Mouse (Mus musculus) inflammation-experienced regulatory T-cells, adult 6 months (primary cell): ENCODE measurements around the gene Brinp1. TPM values are rescaled to one million over a fixed set of nuclear protein-coding genes. Genes with fewer than 3 reads are reported as not detected.
"Not testable (repeated sequence)": the region's sequence is repeated elsewhere in the genome, so short reads cannot be mapped to it uniquely, and the experiment has no call there.

Experiments used
- ATAC-seq: one replicate; pipeline ENCODE4 v1.8.0; 2017
- polyA plus RNA-seq, 3 experiments: library from polyadenylated mRNA; unstranded; fragments of 100-300 nt; shearing (Covaris generic); gene quantifications; one replicate each; pipeline ENCODE4 v1.2.1; 2017

The Brinp1 gene
- polyA plus RNA-seq, 3 experiments from 2014 or later: not detected

DNA sequence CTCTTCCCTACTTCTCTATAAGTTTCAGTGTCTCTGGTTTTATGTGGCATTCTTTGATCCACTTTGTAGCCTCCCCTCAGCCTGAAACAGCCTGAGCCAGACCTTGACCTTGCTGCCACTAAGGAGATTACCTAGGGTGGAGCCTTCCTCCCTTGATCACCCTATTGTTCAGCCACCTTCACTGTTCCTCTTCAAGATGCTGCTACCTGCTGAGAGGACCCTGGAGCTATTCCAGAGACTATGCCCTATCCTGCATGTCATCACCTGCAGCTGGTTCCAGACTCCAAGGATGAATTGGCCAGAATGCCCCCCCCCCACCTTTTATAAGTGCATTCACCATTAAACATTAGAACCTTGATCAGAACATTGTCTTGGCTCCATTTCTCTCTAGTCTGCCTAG is 140.2 kb downstream of the Brinp1 start:
- ATAC-seq: not testable (repeated sequence)

DNA sequence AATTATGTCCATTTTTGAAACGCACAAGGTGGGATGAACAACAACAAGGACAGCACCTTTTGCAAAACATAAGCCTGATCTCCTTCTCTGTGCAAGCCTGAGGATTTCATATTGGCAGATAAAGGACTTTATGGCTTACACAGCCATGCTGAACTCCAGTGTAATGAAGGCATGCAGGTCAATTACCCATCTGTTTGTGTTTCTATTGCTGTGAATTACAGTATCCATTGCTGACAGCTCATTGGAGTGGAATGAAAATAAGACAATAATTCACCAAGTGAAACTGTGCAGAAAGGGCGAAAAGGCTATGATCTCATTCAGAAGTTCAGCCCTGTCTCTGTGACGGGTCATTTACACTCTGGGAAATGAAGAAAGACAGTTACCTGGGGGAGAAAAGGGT is 147.7 kb downstream of the Brinp1 start:
- ATAC-seq: no peak

DNA sequence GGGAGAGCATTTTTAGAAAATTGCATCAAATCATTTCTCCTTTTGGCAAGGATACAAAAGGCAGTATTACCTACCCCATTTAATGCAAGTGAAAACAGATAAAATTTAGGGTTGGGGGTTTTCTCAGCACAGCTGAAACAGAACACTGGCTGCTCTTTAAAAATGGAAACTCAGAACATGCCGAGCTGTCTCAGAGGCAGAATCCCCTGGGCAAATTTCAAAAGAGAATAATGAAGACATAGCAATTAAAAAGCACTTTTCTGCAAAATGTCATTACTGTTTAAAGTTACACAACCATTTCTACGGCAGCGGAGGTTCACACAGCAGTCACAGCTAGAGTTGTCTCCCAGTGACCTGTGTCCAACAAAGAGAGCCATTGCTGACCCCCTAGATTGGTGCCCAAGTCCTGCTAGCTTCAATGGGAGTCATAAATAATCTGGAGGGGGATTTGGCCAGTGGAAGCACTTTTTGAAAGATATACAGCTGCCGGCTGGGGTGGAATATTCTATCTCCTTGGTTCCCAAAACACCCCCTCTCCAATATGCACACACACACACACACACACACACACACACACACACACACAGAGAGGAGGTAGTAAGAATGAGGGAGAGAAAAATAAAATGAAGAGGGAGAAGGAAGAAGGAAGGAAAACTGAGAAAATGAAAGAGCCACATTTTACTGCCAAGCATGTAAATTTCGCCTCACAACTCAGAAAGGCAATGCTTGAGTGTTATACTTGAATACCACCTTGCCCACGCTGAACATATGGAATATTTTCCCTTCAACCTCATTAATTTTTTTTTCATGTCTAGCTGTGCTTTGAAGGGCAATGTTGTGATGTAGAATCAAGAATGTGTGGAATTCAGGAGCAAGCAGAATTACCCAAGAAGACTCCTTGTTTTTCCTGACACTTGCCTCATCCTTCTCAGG is 152.0 kb downstream of the Brinp1 start:
- no peak for ATAC-seq

DNA sequence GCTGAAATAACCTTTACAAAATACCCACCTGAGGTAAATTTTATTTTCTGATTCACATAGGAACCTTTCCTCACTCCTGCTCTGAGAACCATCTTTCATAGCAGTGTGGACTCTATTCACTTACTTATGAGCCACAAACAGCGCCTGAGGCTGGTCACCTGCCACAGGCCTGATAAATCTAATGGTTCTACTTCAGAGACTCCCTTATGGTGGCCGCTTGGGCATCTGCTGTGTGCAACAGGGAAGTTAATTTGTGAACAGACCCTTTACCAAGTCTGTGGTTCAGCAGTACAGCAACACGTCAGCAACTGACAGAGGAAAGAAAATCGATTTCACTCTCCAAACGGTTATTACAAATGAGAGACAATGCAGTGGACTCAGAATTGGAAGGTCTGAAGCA is 164.2 kb downstream of the Brinp1 start:
- ATAC-seq: no peak

DNA sequence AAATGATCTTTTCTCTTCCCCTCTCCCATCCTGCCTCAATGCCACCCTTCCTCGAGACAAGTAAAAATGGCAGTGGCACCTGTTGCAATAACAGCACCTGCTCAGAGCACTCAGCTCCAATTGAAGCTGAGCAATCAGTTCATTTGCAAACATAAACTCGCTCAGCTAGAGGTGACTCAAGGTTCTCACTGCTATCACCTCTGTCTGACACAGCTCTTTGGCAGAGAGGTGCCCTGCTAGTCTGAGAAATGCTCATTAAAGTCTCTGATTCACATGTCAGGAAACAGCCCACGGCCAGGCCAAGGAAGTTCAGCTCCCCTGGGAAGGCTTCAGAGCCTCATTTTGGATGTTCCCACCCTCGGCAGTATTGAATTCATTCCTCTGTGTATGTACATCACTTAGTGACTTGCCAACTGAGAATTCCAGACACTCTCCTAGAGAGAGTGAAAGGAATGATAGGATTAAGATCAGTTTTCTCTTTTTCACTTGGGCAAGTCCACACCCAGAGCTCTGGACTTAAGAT is 165.7 kb downstream of the Brinp1 start:
- no peak for ATAC-seq

DNA sequence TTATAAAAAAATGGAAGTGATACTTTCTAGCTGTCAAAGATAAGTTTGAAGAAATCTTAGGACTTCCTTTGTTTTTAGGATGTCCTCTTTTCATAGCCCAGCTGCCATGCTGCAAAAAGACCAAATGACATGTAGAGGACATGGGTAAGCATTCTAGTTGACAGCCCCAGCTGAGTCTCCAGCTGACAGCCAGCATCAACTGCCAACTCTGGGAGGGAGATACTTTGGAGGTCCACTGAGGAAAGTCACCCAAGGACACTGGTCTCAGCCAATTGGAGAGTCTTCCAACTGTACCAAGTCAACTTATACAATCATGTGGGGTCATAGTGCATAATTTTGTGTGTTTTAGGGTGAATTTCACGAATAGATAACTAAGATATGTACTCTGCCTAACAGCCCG is 166.6 kb downstream of the Brinp1 start:
- ATAC-seq: no peak

DNA sequence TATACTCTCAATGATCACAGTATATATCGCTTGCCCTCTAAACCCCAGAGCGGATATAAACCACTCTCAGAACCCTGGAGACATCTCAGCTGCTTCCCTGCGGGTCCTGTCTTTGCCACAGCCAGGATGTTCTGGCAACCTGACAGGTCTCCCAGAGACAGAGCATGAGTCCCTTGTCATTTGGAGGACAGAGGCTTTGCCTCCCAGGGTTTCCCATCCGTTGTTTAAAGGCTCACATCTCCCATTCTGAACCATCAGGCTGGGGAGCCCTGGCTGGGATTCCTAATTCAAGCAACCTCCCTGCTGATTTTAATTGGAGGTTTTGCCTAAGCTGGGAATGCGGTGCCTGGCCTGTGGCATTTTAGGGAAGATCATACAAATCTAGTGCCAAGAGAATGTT is 185.9 kb downstream of the Brinp1 start:
- no peak for ATAC-seq

DNA sequence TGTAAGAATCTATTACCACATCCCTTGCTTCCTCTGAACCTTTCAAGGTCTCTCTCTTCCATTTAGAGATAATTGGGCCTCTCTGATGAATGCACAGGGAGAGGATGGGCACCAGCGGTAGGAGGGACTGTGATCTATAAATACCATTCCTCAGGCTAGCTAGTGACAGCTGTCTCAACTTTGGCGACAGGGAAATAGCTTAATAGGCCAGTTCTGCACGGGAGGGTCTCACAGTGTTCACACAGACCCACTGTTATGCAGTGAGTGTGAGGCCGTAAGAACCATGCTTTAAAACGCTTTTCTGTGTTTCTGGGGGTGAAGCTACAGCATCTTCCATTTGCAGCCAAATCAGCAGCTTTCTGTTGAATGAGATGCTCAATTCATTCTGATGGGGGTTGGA is 186.8 kb downstream of the Brinp1 start:
- ATAC-seq: no peak

DNA sequence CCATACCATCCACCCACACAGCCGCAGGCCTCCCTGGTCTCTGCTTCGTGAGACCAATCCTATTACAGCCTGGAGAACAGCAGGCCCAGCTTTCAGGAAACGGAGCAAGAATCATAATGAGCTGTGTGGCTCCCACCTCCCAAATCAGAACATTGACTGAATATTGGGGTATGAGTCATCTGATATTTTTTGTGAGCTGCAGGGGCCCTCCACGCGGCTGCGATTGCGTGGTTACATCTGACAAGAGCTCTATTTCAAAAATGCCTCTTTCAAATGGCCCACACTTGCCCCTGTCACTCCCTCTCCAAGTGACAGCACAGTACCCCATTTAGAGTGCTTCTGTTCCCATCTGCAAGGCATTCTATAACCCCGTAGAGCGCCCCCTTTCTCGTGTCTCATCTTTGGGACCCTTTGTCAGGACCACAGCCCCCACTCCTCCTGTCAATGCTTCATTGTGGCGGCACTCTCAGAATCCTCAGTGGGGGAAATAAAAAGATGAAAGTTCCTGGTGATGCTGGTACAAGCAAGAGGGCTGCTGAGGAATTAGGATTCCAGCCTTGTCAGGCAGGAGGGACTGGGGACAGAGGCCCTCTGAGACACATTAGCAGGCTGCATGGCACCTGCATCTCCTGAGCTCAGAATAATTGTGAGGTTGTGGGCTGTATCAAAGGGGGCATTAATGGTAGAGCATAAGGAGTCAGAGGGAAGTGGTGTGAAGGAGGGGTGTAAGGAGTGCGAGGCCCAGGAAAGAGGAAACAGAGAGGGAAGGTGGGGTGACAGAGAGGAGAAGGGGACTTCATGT is 188.2 kb downstream of the Brinp1 start:
- no peak for ATAC-seq

DNA sequence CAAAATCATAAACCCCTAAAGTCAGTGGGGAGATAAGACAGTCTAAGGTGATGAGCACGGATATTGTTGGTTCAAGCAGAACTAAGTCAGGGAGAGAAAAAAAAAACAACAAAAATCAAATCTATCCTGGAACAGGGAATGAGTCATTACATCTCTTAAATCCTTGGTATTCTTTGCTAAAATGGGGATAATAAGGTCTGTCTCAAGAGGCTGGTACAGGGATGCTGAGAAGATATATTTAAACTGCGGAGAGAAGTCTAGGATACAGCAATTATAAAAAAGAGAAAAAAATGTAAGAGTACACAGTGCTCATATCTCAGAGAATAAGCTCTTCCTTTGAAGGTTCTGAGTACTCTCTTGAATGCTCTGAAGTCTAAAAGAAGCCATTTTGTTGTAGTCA is 189.3 kb downstream of the Brinp1 start:
- ATAC-seq: no peak

DNA sequence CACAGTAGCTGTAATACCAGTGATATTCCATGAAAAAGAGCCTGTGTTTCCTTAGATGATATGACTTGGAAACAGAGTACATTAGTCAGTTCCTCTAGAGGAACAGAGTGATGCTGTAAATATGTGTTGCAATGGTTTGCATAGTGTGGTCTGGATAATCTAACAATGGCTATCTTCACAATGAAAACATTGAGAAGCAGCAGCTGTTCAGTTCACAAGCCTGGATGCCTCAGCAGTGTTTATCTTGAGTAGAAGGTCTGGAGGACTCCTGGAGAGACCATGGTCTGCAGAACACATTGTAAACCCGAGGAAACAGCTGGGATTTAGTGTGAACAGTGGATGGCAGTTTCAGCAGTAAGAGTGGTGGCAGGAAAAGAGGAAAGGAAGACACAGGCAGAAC is 233.2 kb downstream of the Brinp1 start:
- no peak for ATAC-seq
